Mouse (Mus musculus) urinary bladder, postnatal 0 days (tissue): ENCODE results near the gene Rgs14. TPM values are rescaled to one million over a fixed set of nuclear protein-coding genes. Genes with fewer than 3 reads are reported as not detected.

ENCODE experiments used
- polyA plus RNA-seq: library from polyadenylated mRNA; unstranded; fragments of >200 nt; fragmentation: Nextera tagmentation; extraction: Ambion mirVana; gene quantifications from 2 replicates; pipeline ENCODE4 v1.2.1, GENCODE M21; 2015

Gene Rgs14
- 0.49 and 1.8 TPM in 2 replicates for polyA plus RNA-seq

GRCm38 (mm10) chr13:55369531-55370114 lies at the start of gene Rgs14:
Gene Rgs14 (plus strand): TSS chr13:55369732.

DNA sequence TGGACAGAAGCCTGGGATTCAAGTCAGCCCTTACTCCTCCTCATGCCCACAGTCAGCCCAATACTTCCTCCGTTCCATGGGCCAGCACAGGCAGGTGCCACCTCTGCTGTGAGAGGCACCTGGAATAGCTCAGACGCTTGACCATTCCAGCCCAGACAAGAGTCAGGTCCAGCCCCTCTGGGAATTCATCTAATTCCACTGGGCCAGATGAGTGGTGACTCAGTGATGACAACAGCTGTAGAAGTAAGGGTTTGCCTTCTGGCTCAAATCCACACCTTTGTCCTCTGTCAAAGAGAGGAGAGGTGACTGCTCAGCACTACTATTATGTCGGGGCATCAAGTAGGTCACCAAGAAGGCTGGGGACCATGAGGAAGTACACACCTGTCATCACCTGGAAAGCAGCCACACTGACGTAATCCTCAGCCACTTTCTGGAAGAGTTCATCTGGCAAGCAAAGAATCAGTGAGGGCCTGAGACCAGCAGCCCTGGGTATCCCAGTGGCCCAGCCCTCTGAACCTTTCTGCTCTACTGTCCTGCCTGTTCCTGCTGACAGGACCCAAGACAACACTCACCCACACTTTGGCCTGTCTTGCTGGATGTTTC lies 49.5 kb upstream of the Rgs14 start, which contains the start of gene Prelid1:
TSS of gene Prelid1 (plus strand) at position 570 of the 603 bp plus-strand sequence.

DNA sequence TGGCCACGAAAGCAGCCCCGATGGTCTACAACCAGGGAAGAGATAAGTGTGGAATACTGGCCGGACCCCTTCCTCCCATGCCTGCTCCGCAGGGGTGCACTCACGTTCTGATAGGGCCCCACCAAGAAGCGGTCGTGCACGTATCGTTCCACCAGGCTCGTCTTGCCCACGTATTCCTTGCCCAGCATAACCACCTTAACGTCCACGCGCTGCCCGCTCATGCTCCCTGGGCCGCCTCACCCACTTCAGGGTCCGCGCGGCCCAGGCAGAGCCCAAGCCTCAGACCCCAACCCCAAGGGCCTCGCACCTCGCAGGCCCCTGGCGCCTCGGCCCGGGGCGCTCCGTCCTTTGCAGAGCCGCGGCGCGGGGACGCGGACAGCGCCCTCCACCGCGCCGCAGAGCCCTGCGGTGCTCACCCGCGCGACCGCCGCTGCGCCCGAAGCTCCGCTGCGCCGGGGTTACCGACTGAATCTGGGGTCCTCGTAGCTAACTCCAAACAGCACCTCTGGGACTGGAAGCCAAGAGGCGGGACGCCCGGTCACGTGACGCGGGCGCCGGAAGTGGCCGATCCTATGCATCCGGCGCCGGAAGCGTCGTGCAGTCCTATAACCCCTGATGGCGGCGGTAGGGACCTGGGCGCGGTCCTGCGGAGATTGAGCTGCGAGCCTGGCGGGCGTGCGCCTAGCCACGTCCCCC lies 48.0 kb upstream of the Rgs14 start, which contains the start of gene Rab24:
TSS of gene Rab24 (minus strand) at position 513 of the 696 bp plus-strand sequence.

DNA sequence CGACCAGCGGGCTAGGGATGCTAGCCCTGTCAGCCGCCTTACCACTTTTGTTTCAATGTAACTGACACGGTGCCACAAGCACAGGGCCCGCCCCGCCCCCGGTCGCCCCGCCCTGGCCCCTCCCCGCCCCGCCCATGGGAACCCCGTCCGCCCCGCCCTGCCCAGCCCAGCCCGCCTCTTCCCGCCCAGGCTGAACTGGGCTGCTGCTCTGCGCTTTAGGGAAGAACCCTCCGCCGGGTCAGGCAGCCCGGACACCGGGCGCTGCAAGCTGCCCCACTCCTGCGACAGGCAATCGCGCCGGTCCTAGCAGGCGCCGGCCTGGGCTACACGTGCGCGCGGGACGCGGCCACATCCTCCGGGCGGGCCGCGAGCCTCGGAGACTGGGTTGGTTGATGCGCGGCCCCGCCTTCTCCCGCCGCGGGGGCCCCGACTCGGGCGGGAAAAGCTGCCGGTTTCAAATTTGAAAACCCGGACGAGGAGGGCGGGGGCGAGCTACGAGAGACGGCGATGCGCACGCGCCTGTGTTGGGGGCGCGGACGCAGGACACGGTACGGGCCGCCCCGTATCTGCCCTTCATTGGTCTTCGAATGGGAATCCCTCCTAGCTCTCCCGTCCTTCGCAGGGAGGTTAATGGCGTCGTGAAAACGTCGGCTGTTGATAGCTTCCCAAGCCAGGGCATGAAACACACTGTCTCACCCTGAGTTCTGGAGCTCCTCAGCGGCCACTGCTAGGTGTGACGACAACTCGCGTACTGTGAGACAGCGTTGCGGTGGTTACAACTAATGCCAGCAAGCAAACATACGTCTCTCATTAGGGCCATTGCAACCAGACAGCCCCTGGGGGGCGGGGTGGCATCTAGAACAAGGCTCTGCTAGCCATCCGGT lies 39.6 kb upstream of the Rgs14 start, which contains the start of gene Mxd3:
TSS of gene Mxd3 (minus strand) at position 141 of the 884 bp plus-strand sequence.

DNA sequence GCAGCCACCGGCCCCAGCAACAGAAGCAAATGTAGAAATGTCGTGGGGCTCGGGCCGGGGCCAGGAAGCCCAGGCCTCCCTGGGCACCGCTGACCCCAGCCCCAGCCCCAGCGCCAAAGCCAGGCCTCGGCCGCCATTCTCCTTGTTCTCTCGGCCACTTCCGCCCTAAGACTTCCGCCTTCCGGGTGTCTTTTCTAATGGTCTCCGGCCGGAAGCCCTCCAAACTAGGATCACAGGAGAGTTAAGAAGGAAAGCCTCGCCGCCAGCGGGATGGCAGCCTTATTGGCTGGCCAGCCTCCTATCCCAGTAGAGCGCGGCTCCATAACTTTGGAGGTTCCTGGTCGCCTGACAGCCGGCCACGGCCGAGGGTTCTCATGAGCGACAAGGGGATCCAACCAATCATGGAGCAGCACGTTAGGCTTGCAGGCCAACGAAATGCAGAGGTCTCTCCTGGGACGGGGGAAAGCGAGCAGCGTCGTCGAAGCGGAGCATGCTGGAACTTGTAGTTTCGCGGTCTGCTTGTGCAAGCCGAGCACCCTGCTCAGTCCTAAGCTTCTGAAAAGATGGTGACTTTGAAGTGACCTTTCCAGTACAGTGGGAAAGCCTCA lies 7.0 kb upstream of the Rgs14 start, which contains the start of gene Lman2:
TSS of gene Lman2 (minus strand) at position 331 of the 608 bp plus-strand sequence.

GRCm38 (mm10) chr13:55398088-55398487 lies 28.6 kb downstream of the Rgs14 start, which contains the start of gene Slc34a1:
Gene Slc34a1 (plus strand): TSS chr13:55398187.

DNA sequence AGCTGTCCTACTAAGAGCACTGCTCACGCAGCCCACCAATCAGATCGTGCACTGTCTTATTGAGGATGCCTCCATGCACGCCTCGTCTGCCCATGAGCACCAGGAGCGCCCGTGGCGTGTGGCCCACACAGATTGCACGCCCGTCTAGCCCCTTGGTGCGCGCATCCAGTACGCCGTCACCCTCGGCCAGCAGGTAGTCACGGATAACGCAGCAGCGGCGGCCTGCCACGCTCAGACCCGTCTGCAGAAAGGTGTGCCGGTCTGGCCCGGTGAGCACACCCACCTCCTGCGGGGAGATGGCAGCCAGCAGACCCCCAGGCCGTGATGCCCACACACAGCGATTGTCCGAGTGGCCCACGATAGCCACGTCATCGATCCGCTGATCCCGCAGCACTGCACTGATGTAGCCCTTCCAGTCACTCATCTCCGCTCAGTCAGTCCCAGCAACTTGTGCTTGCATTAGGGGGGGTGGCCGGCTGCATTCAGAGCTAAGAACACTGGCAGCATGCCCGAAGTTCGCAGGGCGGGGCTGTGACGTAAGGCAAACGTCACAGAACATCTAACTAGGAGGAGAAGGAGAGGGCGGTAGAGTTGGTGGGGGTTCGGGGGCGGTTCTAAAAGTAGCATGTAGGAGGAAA lies 45.3 kb downstream of the Rgs14 start, which contains the start of gene Pfn3:
TSS of gene Pfn3 (minus strand) at position 490 of the 638 bp plus-strand sequence.

GRCm38 (mm10) chr13:55426613-55427012 lies 57.1 kb downstream of the Rgs14 start, which contains the start of gene F12:
Gene F12 (minus strand): TSS chr13:55426793.

Other genes with a start within 250 kb of the Rgs14 start
- not detected in 2 replicates for gene Gm17617, start 236.2 kb upstream of the Rgs14 start, polyA plus RNA-seq
- 0.28 and 0.54 TPM in 2 replicates for gene Fgfr4, start 217.1 kb upstream of the Rgs14 start, polyA plus RNA-seq
- 36.3 and 38.2 TPM in 2 replicates for gene Nsd1, start 159.9 kb upstream of the Rgs14 start, polyA plus RNA-seq
- 381 and 386 TPM in 2 replicates for gene Prelid1, start 49.2 kb upstream of the Rgs14 start, polyA plus RNA-seq
- 53.5 and 60.3 TPM in 2 replicates for gene Rab24, start 47.8 kb upstream of the Rgs14 start, polyA plus RNA-seq
- 8.5 and 9.3 TPM in 2 replicates for gene Mxd3, start 39.9 kb upstream of the Rgs14 start, polyA plus RNA-seq
- gene Lman2, start 6.9 kb upstream of the Rgs14 start, polyA plus RNA-seq, result 57.9 and 62.4 TPM in 2 replicates
- not detected in 2 replicates for gene Slc34a1, start 28.5 kb downstream of the Rgs14 start, polyA plus RNA-seq
- gene Pfn3, start 45.5 kb downstream of the Rgs14 start, polyA plus RNA-seq, result not detected in 2 replicates
- gene F12, start 57.1 kb downstream of the Rgs14 start, polyA plus RNA-seq, result 0.30 TPM in 1 of 2 replicates, not detected in the other
- 21.2 and 22.9 TPM in 2 replicates for gene Grk6, start 75.3 kb downstream of the Rgs14 start, polyA plus RNA-seq
- 0.42 TPM in 1 of 2 replicates, not detected in the other for gene Prr7, start 94.5 kb downstream of the Rgs14 start, polyA plus RNA-seq
- gene Dbn1, start 118.4 kb downstream of the Rgs14 start, polyA plus RNA-seq, result 55.6 and 76.0 TPM in 2 replicates
- gene Pdlim7, start 143.9 kb downstream of the Rgs14 start, polyA plus RNA-seq, result 767 and 826 TPM in 2 replicates
- 2.6 and 9.6 TPM in 2 replicates for gene Dok3, start 159.6 kb downstream of the Rgs14 start, polyA plus RNA-seq
- 23.4 and 27.9 TPM in 2 replicates for gene Ddx41, start 166.9 kb downstream of the Rgs14 start, polyA plus RNA-seq
- 12.6 and 13.7 TPM in 2 replicates for gene Fam193b, start 201.4 kb downstream of the Rgs14 start, polyA plus RNA-seq
- 104 and 125 TPM in 2 replicates for gene Tmed9, start 204.0 kb downstream of the Rgs14 start, polyA plus RNA-seq
- gene B4galt7, start 230.2 kb downstream of the Rgs14 start, polyA plus RNA-seq, result 18.9 and 19.7 TPM in 2 replicates